Mouse (Mus musculus): ENCODE results near the gene Meaf6. TPM values are rescaled to one million over a fixed set of nuclear protein-coding genes. Genes with fewer than 3 reads are reported as not detected.

The Meaf6 gene
- polyA plus RNA-seq, 1 experiment from 2014 or later, result 54.1 TPM

DNA sequence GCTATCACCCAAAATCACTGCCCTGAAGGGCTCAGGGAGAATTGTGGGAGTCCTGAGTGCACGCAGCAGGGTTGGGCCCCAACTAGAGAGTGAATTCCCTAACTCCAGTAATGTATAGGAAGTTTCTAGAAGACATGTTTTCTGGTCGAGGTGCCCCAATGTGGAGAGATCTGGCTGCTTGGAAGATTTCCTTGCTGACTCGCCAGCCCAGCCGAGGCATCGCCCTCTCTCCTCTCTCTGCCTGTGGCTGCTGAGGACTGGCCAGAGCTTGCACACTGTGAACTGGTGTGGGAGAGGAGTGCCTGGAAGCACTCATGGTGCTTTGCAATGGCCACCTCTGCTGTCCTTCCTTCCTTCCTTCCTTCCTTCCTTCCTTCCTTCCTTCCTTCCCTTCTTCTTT, 49.7 kb downstream of the Meaf6 start:
- no peak for ATAC-seq (ENCODE audit: low FRiP score, low TSS enrichment)
- no peak overlapping the region for H3K9ac ChIP-seq (replicated peaks; ENCODE audit: low read length)
- no peaks in the 10 kb centered on the region for H3K4me1 ChIP-seq (ENCODE audit: insufficient read depth, low read length)
- no peaks in the 10 kb centered on the region for H3K9me3 ChIP-seq (ENCODE audit: low read length)
- no peaks in the 10 kb centered on the region for H3K27me3 ChIP-seq (ENCODE audit: insufficient read depth, low read length)
- no peak overlapping the region for H3K4me3 ChIP-seq (ENCODE audit: low read length)
- no peak overlapping the region for H3K27ac ChIP-seq (ENCODE audit: low read length)
- H3K4me2 ChIP-seq (replicated peaks; ENCODE audit: low read depth, low read length), result no peak overlapping the region
- H3K36me3 ChIP-seq (ENCODE audit: insufficient read depth, low read length), result no peaks in the 10 kb centered on the region
- WGBS, result 86% methylated on average over 5 of the region's 5 CpGs

DNA sequence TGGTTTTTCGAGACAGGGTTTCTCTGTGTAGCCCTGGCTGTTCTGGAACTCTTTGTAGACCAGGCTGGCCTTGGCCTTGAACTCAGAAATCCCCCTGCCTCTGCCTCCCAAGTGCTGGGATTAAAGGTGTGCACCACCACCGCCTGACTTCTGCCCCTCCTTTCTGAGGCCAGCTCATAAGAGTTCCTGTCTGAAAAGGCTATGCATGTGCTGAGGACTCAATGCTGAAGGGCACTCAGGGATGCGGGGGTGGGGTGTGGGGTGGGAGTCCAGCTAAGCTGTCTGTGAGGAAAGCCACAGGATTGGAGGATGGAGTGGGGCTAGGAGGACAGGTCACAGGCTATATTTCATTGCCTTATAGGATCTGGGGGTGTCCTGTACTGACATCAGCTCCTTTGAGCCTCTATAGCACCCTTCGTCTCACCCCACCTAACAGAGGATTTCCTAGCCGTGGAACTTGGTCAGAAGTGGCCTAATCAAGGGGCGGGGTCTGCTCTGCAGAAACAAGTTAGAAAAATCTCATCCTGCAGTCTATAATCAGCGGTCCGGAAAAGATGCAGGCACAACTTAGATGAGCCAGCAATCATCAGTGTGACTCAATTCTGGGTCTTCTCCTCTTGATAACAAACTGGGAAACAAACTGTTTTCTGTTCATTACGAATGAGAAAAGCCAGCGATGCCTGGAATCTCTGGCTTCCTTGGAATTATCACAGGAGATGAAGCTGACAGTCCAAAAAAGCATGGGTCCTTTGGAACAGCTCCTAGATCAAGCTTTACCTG, 50.3 kb downstream of the Meaf6 start:
- Histone ChIP-seq H3K4me2 (replicated peaks; ENCODE audit: low read depth, low read length) (no peak overlapping the region), H3K9ac (replicated peaks; ENCODE audit: low read length) (no peak overlapping the region), H3K9me3 (ENCODE audit: low read length) (no peaks in the 10 kb centered on the region), H3K36me3 (ENCODE audit: insufficient read depth, low read length) (no peaks in the 10 kb centered on the region), H3K27me3 (ENCODE audit: insufficient read depth, low read length) (no peaks in the 10 kb centered on the region), H3K4me3 (ENCODE audit: low read length) (no peak overlapping the region), H3K4me1 (ENCODE audit: insufficient read depth, low read length) (no peaks in the 10 kb centered on the region), H3K27ac (ENCODE audit: low read length) (no peak overlapping the region)
- WGBS, result 79% methylated on average over 10 of the region's 10 CpGs
- ATAC-seq (ENCODE audit: low FRiP score, low TSS enrichment), result no peak

DNA sequence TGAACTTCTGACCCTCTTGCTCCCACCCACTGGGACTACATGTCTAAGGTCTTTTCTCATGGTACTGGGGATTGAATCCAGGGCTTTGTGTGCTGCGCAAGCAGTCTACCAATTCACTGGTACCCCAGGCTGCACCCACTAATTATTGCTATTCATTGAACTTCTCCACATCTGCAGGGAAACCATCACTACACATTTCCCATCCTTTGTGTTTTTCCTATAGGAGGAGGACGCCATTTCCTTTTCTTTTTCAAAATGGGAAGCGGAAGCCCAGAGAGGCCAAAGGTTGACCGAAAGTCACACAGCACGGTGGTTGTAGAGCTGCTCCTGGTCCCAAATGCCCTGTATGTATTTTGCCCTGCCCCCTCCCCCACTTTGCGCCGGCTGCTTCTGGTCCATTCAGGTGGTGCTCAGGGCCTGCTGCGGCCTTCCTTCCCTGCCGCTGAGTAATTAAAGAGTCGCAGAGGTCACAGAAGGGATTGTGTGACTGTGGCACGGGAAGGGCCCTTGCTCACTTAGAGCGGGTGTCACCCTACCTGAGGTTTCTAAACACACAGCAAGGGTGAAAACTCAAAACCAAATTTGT, 51.5 kb downstream of the Meaf6 start:
- Histone ChIP-seq H3K27ac (ENCODE audit: low read length) (no peak overlapping the region), H3K4me1 (ENCODE audit: insufficient read depth, low read length) (no peaks in the 10 kb centered on the region), H3K27me3 (ENCODE audit: insufficient read depth, low read length) (no peaks in the 10 kb centered on the region), H3K4me2 (replicated peaks; ENCODE audit: low read depth, low read length) (no peak overlapping the region), H3K36me3 (ENCODE audit: insufficient read depth, low read length) (no peaks in the 10 kb centered on the region), H3K9me3 (ENCODE audit: low read length) (no peaks in the 10 kb centered on the region), H3K4me3 (ENCODE audit: low read length) (no peak overlapping the region), H3K9ac (replicated peaks; ENCODE audit: low read length) (no peak overlapping the region)
- no peak for ATAC-seq (ENCODE audit: low FRiP score, low TSS enrichment)
- WGBS, result 56% methylated on average over 12 of the region's 12 CpGs

DNA sequence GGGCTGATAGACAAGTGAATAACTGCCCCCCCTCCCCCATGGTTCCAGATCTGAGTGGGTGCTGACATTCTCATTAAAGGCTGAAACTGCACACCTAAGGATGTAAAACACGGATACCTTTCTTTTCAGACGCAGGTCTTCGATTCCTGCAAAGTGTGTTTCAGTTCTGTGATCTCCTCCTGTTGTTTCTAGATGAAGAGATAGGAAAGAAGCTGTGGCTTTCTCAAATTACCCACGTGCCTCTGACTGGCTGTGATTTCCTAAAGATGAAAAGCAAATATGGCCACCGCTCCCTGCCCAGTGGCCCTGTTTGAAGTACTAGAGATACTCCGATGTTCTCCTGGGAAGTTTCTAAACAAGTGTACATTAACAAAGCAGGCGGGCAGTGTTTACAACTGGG, 53.4 kb downstream of the Meaf6 start:
- H3K27ac ChIP-seq (ENCODE audit: low read length), result no peak overlapping the region
- H3K9ac ChIP-seq (replicated peaks; ENCODE audit: low read length), result no peak overlapping the region
- no peak for ATAC-seq (ENCODE audit: low FRiP score, low TSS enrichment)
- WGBS, result 49% methylated on average over 7 of the region's 7 CpGs
- H3K27me3 ChIP-seq (ENCODE audit: insufficient read depth, low read length), result no peaks in the 10 kb centered on the region
- no peaks in the 10 kb centered on the region for H3K4me1 ChIP-seq (ENCODE audit: insufficient read depth, low read length)
- H3K9me3 ChIP-seq (ENCODE audit: low read length), result no peaks in the 10 kb centered on the region
- no peaks in the 10 kb centered on the region for H3K36me3 ChIP-seq (ENCODE audit: insufficient read depth, low read length)
- H3K4me3 ChIP-seq (ENCODE audit: low read length), result no peak overlapping the region
- H3K4me2 ChIP-seq (replicated peaks; ENCODE audit: low read depth, low read length), result no peak overlapping the region

DNA sequence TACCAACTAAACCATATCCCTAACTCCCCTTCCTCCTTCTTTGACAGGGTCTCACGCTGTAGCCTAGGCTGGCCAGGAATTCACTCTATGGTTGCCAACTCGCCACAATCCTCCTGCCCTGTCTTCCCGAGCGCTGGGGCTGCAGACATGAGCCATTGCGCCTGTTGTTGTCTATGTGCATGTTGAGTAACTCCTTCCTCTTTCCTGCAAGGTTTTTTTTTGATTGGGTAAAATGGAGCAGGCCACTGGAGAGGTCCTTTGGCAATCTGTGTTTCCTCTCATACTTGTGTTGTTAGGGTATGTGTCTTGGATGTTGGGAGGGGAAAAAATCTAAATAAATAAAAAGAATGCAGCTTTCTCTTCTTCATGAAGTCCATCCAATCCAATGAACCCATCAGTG, 59.3 kb downstream of the Meaf6 start:
- no peaks in the 10 kb centered on the region for H3K36me3 ChIP-seq (ENCODE audit: insufficient read depth, low read length)

DNA sequence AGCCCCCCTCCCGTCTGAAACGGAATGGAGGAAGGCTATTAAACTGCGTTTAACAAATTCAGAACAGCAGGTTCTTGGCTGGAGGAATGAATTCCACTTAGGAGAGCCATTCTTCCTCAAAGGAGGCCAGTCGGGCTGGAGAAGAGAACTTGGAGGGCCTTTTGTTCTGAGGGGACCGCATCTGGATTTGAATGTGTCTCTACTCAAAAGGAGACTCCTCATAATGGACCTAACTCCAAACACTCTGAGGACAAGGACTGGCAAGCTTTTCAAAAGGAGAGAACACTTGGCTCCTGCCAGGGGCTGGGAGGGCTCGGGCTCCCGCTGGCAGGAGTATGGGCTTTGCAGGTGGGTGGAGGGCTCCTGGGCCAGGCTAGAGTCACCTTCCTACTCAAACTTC, 59.7 kb downstream of the Meaf6 start:
- no peak overlapping the region for H3K4me3 ChIP-seq (ENCODE audit: low read length)
- no peak overlapping the region for H3K4me2 ChIP-seq (replicated peaks; ENCODE audit: low read depth, low read length)
- H3K36me3 ChIP-seq (ENCODE audit: insufficient read depth, low read length), result no peaks in the 10 kb centered on the region
- no peaks in the 10 kb centered on the region for H3K9me3 ChIP-seq (ENCODE audit: low read length)
- no peak overlapping the region for H3K27ac ChIP-seq (ENCODE audit: low read length)
- no peak for ATAC-seq (ENCODE audit: low FRiP score, low TSS enrichment)
- H3K27me3 ChIP-seq (ENCODE audit: insufficient read depth, low read length), result no peaks in the 10 kb centered on the region; the same call in 1 of the 2 replicates
- 37% methylated on average over 7 of the region's 7 CpGs for WGBS
- H3K4me1 ChIP-seq (ENCODE audit: insufficient read depth, low read length), result no peaks in the 10 kb centered on the region
- H3K9ac ChIP-seq (replicated peaks; ENCODE audit: low read length), result no peak overlapping the region

More for the DNA sequence above, 59.3 kb downstream of the Meaf6 start:
- Histone ChIP-seq H3K9me3 (ENCODE audit: low read length) (no peaks in the 10 kb centered on the region), H3K9ac (replicated peaks; ENCODE audit: low read length) (no peak overlapping the region), H3K4me2 (replicated peaks; ENCODE audit: low read depth, low read length) (no peak overlapping the region), H3K4me3 (ENCODE audit: low read length) (no peak overlapping the region), H3K4me1 (ENCODE audit: insufficient read depth, low read length) (no peaks in the 10 kb centered on the region), H3K27me3 (ENCODE audit: insufficient read depth, low read length) (no peaks in the 10 kb centered on the region; the same call in 1 of the 2 replicates), H3K27ac (ENCODE audit: low read length) (no peak overlapping the region)
- ATAC-seq (ENCODE audit: low FRiP score, low TSS enrichment), result no peak
- 84% methylated on average over 5 of the region's 5 CpGs for WGBS

DNA sequence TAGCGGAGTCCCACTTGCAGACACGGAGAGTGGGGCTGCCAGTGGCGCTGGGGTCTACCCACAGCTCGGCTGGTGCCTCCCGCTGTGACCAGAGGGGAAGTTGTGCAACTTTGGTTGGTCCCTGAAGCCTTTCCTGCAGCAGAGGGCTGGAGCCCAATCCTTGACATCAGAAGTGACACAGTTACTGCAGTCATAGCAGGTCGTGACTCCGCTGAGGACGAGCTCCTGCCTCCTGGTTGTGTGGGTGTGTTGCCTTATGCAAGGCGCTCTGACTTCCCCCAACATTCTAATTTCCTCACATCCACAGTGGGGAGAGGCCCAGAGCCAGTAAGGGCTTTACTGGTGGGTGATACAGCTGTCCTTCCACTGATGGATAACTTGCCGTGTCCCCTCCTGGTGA, 60.3 kb downstream of the Meaf6 start:
- no peaks in the 10 kb centered on the region for H3K36me3 ChIP-seq (ENCODE audit: insufficient read depth, low read length)
- WGBS, result 33% methylated on average over 10 of the region's 10 CpGs
- no peaks in the 10 kb centered on the region for H3K9me3 ChIP-seq (ENCODE audit: low read length)
- H3K4me1 ChIP-seq (ENCODE audit: insufficient read depth, low read length), result no peaks in the 10 kb centered on the region
- H3K4me3 ChIP-seq (ENCODE audit: low read length), result no peak overlapping the region
- no peak overlapping the region for H3K9ac ChIP-seq (replicated peaks; ENCODE audit: low read length)
- H3K27me3 ChIP-seq (ENCODE audit: insufficient read depth, low read length), result no peaks in the 10 kb centered on the region; the same call in 1 of the 2 replicates
- ATAC-seq (ENCODE audit: low FRiP score, low TSS enrichment), result no peak
- no peak overlapping the region for H3K4me2 ChIP-seq (replicated peaks; ENCODE audit: low read depth, low read length)
- H3K27ac ChIP-seq (ENCODE audit: low read length), result no peak overlapping the region

DNA sequence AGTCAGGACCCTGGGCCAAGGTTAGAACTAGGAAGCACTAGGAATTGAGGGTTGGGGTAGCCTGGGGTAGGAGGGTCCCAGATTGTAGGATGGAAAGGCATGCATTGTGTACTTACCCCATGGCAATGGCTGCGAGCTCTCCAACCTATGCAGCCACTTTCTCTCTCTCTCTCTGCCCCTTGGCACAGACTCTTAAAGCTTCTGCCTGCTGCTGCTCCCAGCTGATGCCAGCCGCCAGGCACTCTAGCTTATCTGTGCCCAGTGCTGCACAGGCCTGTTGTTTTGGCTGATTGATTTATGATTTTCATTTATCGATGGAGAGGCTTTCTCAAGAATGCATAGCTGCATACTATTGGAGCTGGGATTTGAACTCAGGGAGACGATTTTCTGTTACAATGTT, 63.0 kb downstream of the Meaf6 start:
- Histone ChIP-seq H3K27me3 (ENCODE audit: insufficient read depth, low read length) (no peaks in the 10 kb centered on the region; the same call in 1 of the 2 replicates), H3K4me2 (replicated peaks; ENCODE audit: low read depth, low read length) (no peak overlapping the region)
- 87% methylated on average over 4 of the region's 4 CpGs for WGBS

DNA sequence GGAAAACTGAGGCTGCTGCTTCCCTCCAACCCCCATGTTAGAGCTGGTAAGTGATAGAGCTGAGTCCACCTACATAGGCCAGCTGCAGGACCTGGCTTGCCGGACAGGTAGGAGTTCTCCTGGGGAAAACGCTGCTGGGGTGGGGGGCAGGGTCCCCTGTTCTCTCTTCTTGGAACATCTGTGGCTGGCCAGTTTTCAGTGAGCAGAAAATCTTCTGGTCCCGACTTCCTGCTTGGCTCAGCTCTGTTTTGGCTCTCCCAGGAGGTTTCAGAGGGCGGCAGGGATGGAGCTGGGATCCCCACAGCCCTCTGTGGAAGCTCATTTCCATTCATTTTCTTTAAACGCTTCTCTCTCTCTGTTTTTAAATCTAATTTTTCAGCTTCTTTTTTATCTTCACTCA, 64.5 kb downstream of the Meaf6 start:
- H3K9ac ChIP-seq (replicated peaks; ENCODE audit: low read length), result no peak overlapping the region
- no peaks in the 10 kb centered on the region for H3K4me1 ChIP-seq (ENCODE audit: insufficient read depth, low read length)
- H3K36me3 ChIP-seq (ENCODE audit: insufficient read depth, low read length), result no peaks in the 10 kb centered on the region
- no peak overlapping the region for H3K4me3 ChIP-seq (ENCODE audit: low read length)
- ATAC-seq (ENCODE audit: low FRiP score, low TSS enrichment), result no peak
- WGBS, result 42% methylated on average over 5 of the region's 5 CpGs
- no peaks in the 10 kb centered on the region for H3K9me3 ChIP-seq (ENCODE audit: low read length)
- H3K27ac ChIP-seq (ENCODE audit: low read length), result no peak overlapping the region
- H3K27me3 ChIP-seq (ENCODE audit: insufficient read depth, low read length), result no peaks in the 10 kb centered on the region; the same call in 1 of the 2 replicates
- no peak overlapping the region for H3K4me2 ChIP-seq (replicated peaks; ENCODE audit: low read depth, low read length)

More for the DNA sequence above, 63.0 kb downstream of the Meaf6 start:
- Histone ChIP-seq H3K4me3 (ENCODE audit: low read length) (no peak overlapping the region), H3K9me3 (ENCODE audit: low read length) (no peaks in the 10 kb centered on the region), H3K36me3 (ENCODE audit: insufficient read depth, low read length) (no peaks in the 10 kb centered on the region), H3K9ac (replicated peaks; ENCODE audit: low read length) (no peak overlapping the region), H3K27ac (ENCODE audit: low read length) (no peak overlapping the region), H3K4me1 (ENCODE audit: insufficient read depth, low read length) (no peaks in the 10 kb centered on the region)
- no peak for ATAC-seq (ENCODE audit: low FRiP score, low TSS enrichment)

DNA sequence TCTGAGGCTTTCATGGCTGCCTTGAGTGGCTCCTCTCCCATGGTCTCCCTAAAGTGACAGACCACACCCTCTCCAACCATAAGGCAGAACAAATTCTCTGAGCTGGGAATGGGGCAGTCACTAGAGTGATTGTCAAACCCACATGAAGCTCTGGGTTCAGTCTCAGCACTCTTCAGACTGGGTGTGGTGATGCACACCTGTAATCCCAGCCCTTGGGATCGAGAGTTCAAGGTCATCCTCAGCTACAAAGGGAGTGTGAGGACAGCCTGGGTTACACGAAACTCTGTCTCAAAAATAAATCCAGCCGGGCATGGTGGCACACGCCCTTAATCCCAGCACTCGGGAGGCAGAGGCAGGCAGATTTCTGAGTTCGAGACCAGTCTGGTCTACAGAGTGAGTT, 67.5 kb downstream of the Meaf6 start:
- Histone ChIP-seq H3K4me3 (ENCODE audit: low read length) (no peak overlapping the region), H3K4me1 (ENCODE audit: insufficient read depth, low read length) (no peaks in the 10 kb centered on the region), H3K4me2 (replicated peaks; ENCODE audit: low read depth, low read length) (no peak overlapping the region), H3K9me3 (ENCODE audit: low read length) (no peaks in the 10 kb centered on the region), H3K36me3 (ENCODE audit: insufficient read depth, low read length) (no peaks in the 10 kb centered on the region), H3K27ac (ENCODE audit: low read length) (no peak overlapping the region), H3K9ac (replicated peaks; ENCODE audit: low read length) (no peak overlapping the region), H3K27me3 (ENCODE audit: insufficient read depth, low read length) (no peaks in the 10 kb centered on the region)
- ATAC-seq (ENCODE audit: low FRiP score, low TSS enrichment), result no peak
- 90% methylated on average over 6 of the region's 6 CpGs for WGBS

Data from kidney, embryonic 16.5 days (tissue).